ENCODE assay signal across 17 mouse cellular contexts in genomic region chr4:140834327-140834934, GRCm38 (mm10). TPM values are rescaled to one million over a fixed set of nuclear protein-coding genes. Genes with fewer than 3 reads are reported as not detected.
"Had no signal": no experiment of that assay in that cellular context is flagged by ENCODE, and none has a peak within 500 bp of the region (broad histone marks: within the 10 kb centered on the region; RNA-seq: fewer than 3 reads in every experiment).

No protein-coding gene starts in this region.

- H3K9me3 ChIP-seq: limb, embryonic 13.5 days; liver, embryonic 15.5 days; midbrain, embryonic 15.5 days had no signal

- ATAC-seq: intestine, postnatal 0 days; lung, postnatal 0 days; midbrain, embryonic 15.5 days had no signal

- H3K27me3 ChIP-seq: limb, embryonic 13.5 days; midbrain, embryonic 15.5 days had no signal

- H3K36me3 ChIP-seq: limb, embryonic 13.5 days; liver, embryonic 15.5 days; midbrain, embryonic 15.5 days had no signal

- H3K4me2 ChIP-seq: liver, embryonic 15.5 days; midbrain, embryonic 15.5 days had no signal

- H3K27ac ChIP-seq: limb, embryonic 13.5 days; liver, embryonic 15.5 days; midbrain, embryonic 15.5 days had no signal

- H3K4me3 ChIP-seq: limb, embryonic 13.5 days; liver, embryonic 15.5 days; midbrain, embryonic 15.5 days had no signal

- DNase-seq: kidney, adult 8-10 months; kidney, postnatal 25 days; layer of hippocampus, adult 9-11 months; layer of hippocampus, postnatal 36 days; lung, adult 2 months; lung, postnatal 36 days; thymus, adult 18-20 months; thymus, postnatal 14 days had no signal

- H3K9ac ChIP-seq: limb, embryonic 13.5 days; liver, embryonic 15.5 days; midbrain, embryonic 15.5 days had no signal

RNA-seq across cellular contexts. Expression of gene Padi1, which starts 11.1 kb away (rescaled TPM):
- total RNA-seq: layer of hippocampus, postnatal 36 days; left cerebral cortex, postnatal 36 days; liver, adult 2 months had no signal
- polyA plus RNA-seq: liver, adult 2 months; neural tube, embryonic 14.5 days had no signal

RNA-seq across cellular contexts. Expression of gene Padi3, which starts 24.0 kb away (rescaled TPM):
- total RNA-seq: layer of hippocampus, postnatal 36 days; left cerebral cortex, postnatal 36 days; liver, adult 2 months; monocyte, adult 5-6 weeks had no signal
- polyA plus RNA-seq: liver, adult 2 months; midbrain, embryonic 15.5 days; neural tube, embryonic 14.5 days had no signal
